Mouse (Mus musculus): ENCODE measurements at regions not wholly inside any gene's neighbourhood (a gene's known extent, or its start where the extent isn't known, plus 50 kb on each side); places are given as distances from the start of the nearest gene placed in this dataset.
"Not testable (repeated sequence)": the region's sequence is repeated elsewhere in the genome, so short reads cannot be mapped to it uniquely, and the experiment has no call there.

GRCm38 (mm10) chr14:59051478-59051879, 91.2 kb downstream of the 1700129C05Rik start:
- no peaks in the 10 kb centered on the region for H3K27me3 ChIP-seq (ENCODE audit: control insufficient read depth, insufficient read depth, low read length)
- H3K4me3 ChIP-seq (ENCODE audit: low read depth, low read length): no peak overlapping the region
- no peak overlapping the region for H3K27ac ChIP-seq (ENCODE audit: low read depth, low read length)
- H3K4me1 ChIP-seq (ENCODE audit: control insufficient read depth, insufficient read depth, low read length): no peaks in the 10 kb centered on the region
- H3K4me2 ChIP-seq (ENCODE audit: low read depth, low read length): no peak overlapping the region
- H3K36me3 ChIP-seq (ENCODE audit: control insufficient read depth, insufficient read depth, low read length): no peaks in the 10 kb centered on the region
- WGBS: 19% methylated on average over 6 of the region's 6 CpGs
- no peak for ATAC-seq (ENCODE audit: low read depth)
- H3K9ac ChIP-seq (replicated peaks; ENCODE audit: low read depth, low read length): no peak overlapping the region
- H3K9me3 ChIP-seq (ENCODE audit: control insufficient read depth, low read length): no peaks in the 10 kb centered on the region

- no peaks in the 10 kb centered on the region for H3K9me3 ChIP-seq (ENCODE audit: control insufficient read depth, low read length)
- no peak for ATAC-seq (ENCODE audit: low read depth)
- no peaks in the 10 kb centered on the region for H3K4me1 ChIP-seq (ENCODE audit: control insufficient read depth, insufficient read depth, low read length)
- H3K4me2 ChIP-seq (ENCODE audit: low read depth, low read length): no peak overlapping the region
- no peak overlapping the region for H3K27ac ChIP-seq (ENCODE audit: low read depth, low read length)
- WGBS: 89% methylated on average over 7 of the region's 7 CpGs
- H3K9ac ChIP-seq (replicated peaks; ENCODE audit: low read depth, low read length): no peak overlapping the region
- no peak overlapping the region for H3K4me3 ChIP-seq (ENCODE audit: low read depth, low read length)
- H3K27me3 ChIP-seq (ENCODE audit: control insufficient read depth, insufficient read depth, low read length): no peaks in the 10 kb centered on the region
- H3K36me3 ChIP-seq (ENCODE audit: control insufficient read depth, insufficient read depth, low read length): no peaks in the 10 kb centered on the region
Observed at GRCm38 (mm10) chr14:59045687-59046086, 97.0 kb downstream of the 1700129C05Rik start.

GRCm38 (mm10) chr14:59045235-59045634, 97.5 kb downstream of the 1700129C05Rik start:
- WGBS: 77% methylated on average over 7 of the region's 7 CpGs
- Histone ChIP-seq H3K4me3 (ENCODE audit: low read depth, low read length) (no peak overlapping the region), H3K9ac (replicated peaks; ENCODE audit: low read depth, low read length) (no peak overlapping the region), H3K4me1 (ENCODE audit: control insufficient read depth, insufficient read depth, low read length) (no peaks in the 10 kb centered on the region), H3K9me3 (ENCODE audit: control insufficient read depth, low read length) (no peaks in the 10 kb centered on the region), H3K27ac (ENCODE audit: low read depth, low read length) (no peak overlapping the region), H3K36me3 (ENCODE audit: control insufficient read depth, insufficient read depth, low read length) (no peaks in the 10 kb centered on the region), H3K27me3 (ENCODE audit: control insufficient read depth, insufficient read depth, low read length) (no peaks in the 10 kb centered on the region), H3K4me2 (ENCODE audit: low read depth, low read length) (no peak overlapping the region)
- ATAC-seq (ENCODE audit: low read depth): no peak

GRCm38 (mm10) chr14:59042152-59042551, 100.5 kb downstream of the 1700129C05Rik start:
- Histone ChIP-seq H3K27ac (ENCODE audit: low read depth, low read length) (no peak overlapping the region), H3K9me3 (ENCODE audit: control insufficient read depth, low read length) (no peaks in the 10 kb centered on the region), H3K4me1 (ENCODE audit: control insufficient read depth, insufficient read depth, low read length) (no peaks in the 10 kb centered on the region), H3K36me3 (ENCODE audit: control insufficient read depth, insufficient read depth, low read length) (no peaks in the 10 kb centered on the region), H3K4me2 (ENCODE audit: low read depth, low read length) (no peak overlapping the region), H3K9ac (replicated peaks; ENCODE audit: low read depth, low read length) (no peak overlapping the region), H3K4me3 (ENCODE audit: low read depth, low read length) (no peak overlapping the region), H3K27me3 (ENCODE audit: control insufficient read depth, insufficient read depth, low read length) (no peaks in the 10 kb centered on the region)
- 94% methylated on average over 2 of the region's 2 CpGs for WGBS
- ATAC-seq (ENCODE audit: low read depth): no peak

- not testable (repeated sequence) for H3K4me3 ChIP-seq (ENCODE audit: low read depth, low read length); H3K27me3 ChIP-seq (ENCODE audit: control insufficient read depth, insufficient read depth, low read length); H3K9ac ChIP-seq (replicated peaks; ENCODE audit: low read depth, low read length); H3K4me2 ChIP-seq (ENCODE audit: low read depth, low read length); H3K27ac ChIP-seq (ENCODE audit: low read depth, low read length); H3K4me1 ChIP-seq (ENCODE audit: control insufficient read depth, insufficient read depth, low read length); ATAC-seq (ENCODE audit: low read depth); H3K9me3 ChIP-seq (ENCODE audit: control insufficient read depth, low read length); H3K36me3 ChIP-seq (ENCODE audit: control insufficient read depth, insufficient read depth, low read length)
- WGBS: 75% methylated on average over 9 of the region's 9 CpGs
Observed at GRCm38 (mm10) chr14:59025757-59026156, 116.9 kb downstream of the 1700129C05Rik start.

GRCm38 (mm10) chr14:59009534-59009933, 133.2 kb downstream of the 1700129C05Rik start:
- Histone ChIP-seq H3K27ac (ENCODE audit: low read depth, low read length) (no peak overlapping the region), H3K4me1 (ENCODE audit: control insufficient read depth, insufficient read depth, low read length) (no peaks in the 10 kb centered on the region), H3K36me3 (ENCODE audit: control insufficient read depth, insufficient read depth, low read length) (no peaks in the 10 kb centered on the region), H3K4me2 (ENCODE audit: low read depth, low read length) (no peak overlapping the region), H3K27me3 (ENCODE audit: control insufficient read depth, insufficient read depth, low read length) (no peaks in the 10 kb centered on the region), H3K9ac (replicated peaks; ENCODE audit: low read depth, low read length) (no peak overlapping the region), H3K9me3 (ENCODE audit: control insufficient read depth, low read length) (no peaks in the 10 kb centered on the region), H3K4me3 (ENCODE audit: low read depth, low read length) (no peak overlapping the region)
- ATAC-seq (ENCODE audit: low read depth): no peak
- WGBS: 87% methylated on average over 3 of the region's 3 CpGs

GRCm38 (mm10) chr14:58999106-58999778, 143.5 kb downstream of the 1700129C05Rik start:
- WGBS: 58% methylated on average over 5 of the region's 5 CpGs
- no peaks in the 10 kb centered on the region for H3K9me3 ChIP-seq (ENCODE audit: control insufficient read depth, low read length)
- H3K36me3 ChIP-seq (ENCODE audit: control insufficient read depth, insufficient read depth, low read length): no peaks in the 10 kb centered on the region
- H3K4me3 ChIP-seq (ENCODE audit: low read depth, low read length): no peak overlapping the region
- H3K9ac ChIP-seq (replicated peaks; ENCODE audit: low read depth, low read length): no peak overlapping the region
- H3K4me2 ChIP-seq (ENCODE audit: low read depth, low read length): no peak overlapping the region
- no peak overlapping the region for H3K27ac ChIP-seq (ENCODE audit: low read depth, low read length)
- no peaks in the 10 kb centered on the region for H3K27me3 ChIP-seq (ENCODE audit: control insufficient read depth, insufficient read depth, low read length)
- H3K4me1 ChIP-seq (ENCODE audit: control insufficient read depth, insufficient read depth, low read length): no peaks in the 10 kb centered on the region
- no peak for ATAC-seq (ENCODE audit: low read depth)

- Histone ChIP-seq H3K9me3 (ENCODE audit: control insufficient read depth, low read length) (no peaks in the 10 kb centered on the region), H3K27ac (ENCODE audit: low read depth, low read length) (no peak overlapping the region), H3K4me3 (ENCODE audit: low read depth, low read length) (no peak overlapping the region), H3K36me3 (ENCODE audit: control insufficient read depth, insufficient read depth, low read length) (no peaks in the 10 kb centered on the region), H3K9ac (replicated peaks; ENCODE audit: low read depth, low read length) (no peak overlapping the region), H3K4me1 (ENCODE audit: control insufficient read depth, insufficient read depth, low read length) (no peaks in the 10 kb centered on the region), H3K27me3 (ENCODE audit: control insufficient read depth, insufficient read depth, low read length) (no peaks in the 10 kb centered on the region), H3K4me2 (ENCODE audit: low read depth, low read length) (no peak overlapping the region)
- 77% methylated on average over 6 of the region's 6 CpGs for WGBS
- ATAC-seq (ENCODE audit: low read depth): no peak
Observed at GRCm38 (mm10) chr14:58994994-58995393, 147.7 kb downstream of the 1700129C05Rik start.

- H3K4me3 ChIP-seq (ENCODE audit: low read depth, low read length): no peak overlapping the region
- no peaks in the 10 kb centered on the region for H3K36me3 ChIP-seq (ENCODE audit: control insufficient read depth, insufficient read depth, low read length)
- H3K27me3 ChIP-seq (ENCODE audit: control insufficient read depth, insufficient read depth, low read length): no peaks in the 10 kb centered on the region
- no peak overlapping the region for H3K4me2 ChIP-seq (ENCODE audit: low read depth, low read length)
- H3K27ac ChIP-seq (ENCODE audit: low read depth, low read length): no peak overlapping the region
- H3K4me1 ChIP-seq (ENCODE audit: control insufficient read depth, insufficient read depth, low read length): 0 out of 2 replicates have a peak, but pooled peaks cover 5% of the 10 kb centered on the region
- 80% methylated on average over 5 of the region's 5 CpGs for WGBS
- H3K9me3 ChIP-seq (ENCODE audit: control insufficient read depth, low read length): no peaks in the 10 kb centered on the region
- no peak overlapping the region for H3K9ac ChIP-seq (replicated peaks; ENCODE audit: low read depth, low read length)
- no peak for ATAC-seq (ENCODE audit: low read depth)
Observed at GRCm38 (mm10) chr14:58989644-58990217, 153.0 kb downstream of the 1700129C05Rik start.
